Mouse (Mus musculus) heart, embryonic 10.5 days (tissue): ENCODE measurements around the gene Dolpp1. TPM values are rescaled to one million over a fixed set of nuclear protein-coding genes. Genes with fewer than 3 reads are reported as not detected.

Experiments
- DNase-seq: peaks from one replicate; pipeline ENCODE4 v3.0.0-alpha.2; 2017; ENCODE audit warnings: low spot score
- H3K27ac ChIP-seq: fragments of 300-500 bp; sonication (generic); 2 replicates; pipeline ENCODE4 v1.5.1; 2016; ENCODE audit warnings: mild to moderate bottlenecking
- H3K27me3 ChIP-seq: fragments of 300-500 bp; sonication (generic); 2 replicates; pipeline ENCODE4 v1.6.1; 2016; ENCODE audit warnings: mild to moderate bottlenecking; ENCODE audit not compliant: poor library complexity, insufficient read depth, severe bottlenecking
- H3K36me3 ChIP-seq: fragments of 300-500 bp; sonication (generic); 2 replicates; pipeline ENCODE4 v1.6.1; 2016; ENCODE audit warnings: mild to moderate bottlenecking, moderate library complexity
- H3K4me1 ChIP-seq: fragments of 300-500 bp; sonication (generic); 2 replicates; pipeline ENCODE4 v1.6.1; 2016; ENCODE audit warnings: mild to moderate bottlenecking
- H3K4me3 ChIP-seq: fragments of 300-500 bp; sonication (generic); 2 replicates; pipeline ENCODE4 v1.5.1; 2016; ENCODE audit warnings: mild to moderate bottlenecking, moderate library complexity
- H3K9me3 ChIP-seq: fragments of 300-500 bp; sonication (generic); 2 replicates; pipeline ENCODE4 v1.6.1; 2016; ENCODE audit warnings: mild to moderate bottlenecking, moderate library complexity
- WGBS: fragments of 180-500 bp; shearing (Covaris S2); methylation state at CpG from one replicate; pipeline ENCODE4 v1.1.7; 2016; 5-methylcytosine and 5-hydroxymethylcytosine counted together
- polyA plus RNA-seq: library from polyadenylated mRNA; unstranded; fragments of >200 nt; fragmentation: Nextera tagmentation; extraction: Ambion mirVana; gene quantifications from 2 replicates; pipeline ENCODE4 v1.2.1, GENCODE M21; 2016

The Dolpp1 gene
- polyA plus RNA-seq, 1 experiment from 2014 or later = 36.1 TPM

- peaks cover 7% of the 10 kb centered on the region; the same call in 1 of the 2 replicates for H3K4me1 ChIP-seq
- 75% methylated on average over 5 of the region's 5 CpGs for WGBS
- H3K4me3 ChIP-seq = no peak overlapping the region
- H3K27me3 ChIP-seq = no peaks in the 10 kb centered on the region
- H3K27ac ChIP-seq = no peak overlapping the region
- H3K9me3 ChIP-seq = no peaks in the 10 kb centered on the region
- DNase-seq = no peak
- peaks cover 60% of the 10 kb centered on the region for H3K36me3 ChIP-seq
Observed at GRCm38 (mm10) chr2:30384814-30385213, 7.2 kb upstream of the Dolpp1 start.

GRCm38 (mm10) chr2:30385591-30385990 is 6.5 kb upstream of the Dolpp1 start:
- Histone ChIP-seq H3K36me3 (peaks cover 53% of the 10 kb centered on the region), H3K27ac (no peak overlapping the region), H3K9me3 (no peaks in the 10 kb centered on the region), H3K4me3 (no peak overlapping the region), H3K4me1 (peaks cover 1% of the 10 kb centered on the region; the same call in 1 of the 2 replicates), H3K27me3 (no peaks in the 10 kb centered on the region)
- no peak for DNase-seq
- 87% methylated on average over 4 of the region's 4 CpGs for WGBS

DNA sequence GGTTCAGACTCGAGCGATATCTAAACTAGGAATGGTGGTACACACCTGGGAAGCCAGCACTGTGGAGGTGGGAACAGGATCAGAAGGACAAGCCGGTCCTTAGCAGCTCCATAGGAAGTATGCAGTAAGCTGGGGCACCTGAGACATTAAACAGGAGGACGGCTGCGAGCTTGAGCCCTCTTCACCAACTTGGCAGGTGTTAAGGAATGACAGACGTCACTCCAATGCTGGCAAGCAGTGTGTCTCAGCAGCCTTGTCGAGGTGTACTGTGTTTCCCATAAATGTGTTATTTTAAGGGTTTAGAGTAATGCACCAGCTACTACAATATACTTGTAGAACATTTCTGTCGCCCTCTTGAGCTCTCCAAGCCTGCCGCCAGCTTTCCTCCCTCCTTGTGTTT is 5.1 kb upstream of the Dolpp1 start:
- H3K27me3 ChIP-seq = no peaks in the 10 kb centered on the region
- peaks cover 12% of the 10 kb centered on the region; the same call in 1 of the 2 replicates for H3K4me1 ChIP-seq
- DNase-seq = no peak
- H3K27ac ChIP-seq = no peak overlapping the region
- peaks cover 39% of the 10 kb centered on the region for H3K36me3 ChIP-seq
- no peak overlapping the region for H3K4me3 ChIP-seq
- H3K9me3 ChIP-seq = no peaks in the 10 kb centered on the region
- WGBS = 82% methylated on average over 9 of the region's 9 CpGs

DNA sequence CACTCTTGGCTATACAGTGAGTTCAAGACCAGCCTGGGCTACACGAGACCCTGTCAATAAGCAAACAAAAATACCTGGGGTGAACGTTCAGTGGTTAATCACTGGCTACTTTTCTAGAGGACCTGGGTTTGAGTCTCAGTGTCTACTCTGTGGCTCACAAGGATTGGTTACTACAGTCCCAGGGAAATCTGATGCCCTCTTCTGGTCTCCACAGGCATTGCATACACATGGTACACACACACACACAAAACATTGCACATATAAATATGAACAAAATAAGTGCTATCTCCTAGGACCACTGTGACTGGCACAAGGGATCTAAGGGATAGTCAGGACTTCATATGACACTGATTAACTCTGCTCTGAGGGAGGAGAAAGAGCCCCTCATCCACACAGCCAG is 3.1 kb upstream of the Dolpp1 start:
- Histone ChIP-seq H3K36me3 (peaks cover 19% of the 10 kb centered on the region), H3K9me3 (no peaks in the 10 kb centered on the region), H3K4me1 (peaks cover 25% of the 10 kb centered on the region), H3K4me3 (no peak overlapping the region), H3K27ac (no peak overlapping the region), H3K27me3 (no peaks in the 10 kb centered on the region)
- 91% methylated on average over 2 of the region's 2 CpGs for WGBS
- no peak for DNase-seq

DNA sequence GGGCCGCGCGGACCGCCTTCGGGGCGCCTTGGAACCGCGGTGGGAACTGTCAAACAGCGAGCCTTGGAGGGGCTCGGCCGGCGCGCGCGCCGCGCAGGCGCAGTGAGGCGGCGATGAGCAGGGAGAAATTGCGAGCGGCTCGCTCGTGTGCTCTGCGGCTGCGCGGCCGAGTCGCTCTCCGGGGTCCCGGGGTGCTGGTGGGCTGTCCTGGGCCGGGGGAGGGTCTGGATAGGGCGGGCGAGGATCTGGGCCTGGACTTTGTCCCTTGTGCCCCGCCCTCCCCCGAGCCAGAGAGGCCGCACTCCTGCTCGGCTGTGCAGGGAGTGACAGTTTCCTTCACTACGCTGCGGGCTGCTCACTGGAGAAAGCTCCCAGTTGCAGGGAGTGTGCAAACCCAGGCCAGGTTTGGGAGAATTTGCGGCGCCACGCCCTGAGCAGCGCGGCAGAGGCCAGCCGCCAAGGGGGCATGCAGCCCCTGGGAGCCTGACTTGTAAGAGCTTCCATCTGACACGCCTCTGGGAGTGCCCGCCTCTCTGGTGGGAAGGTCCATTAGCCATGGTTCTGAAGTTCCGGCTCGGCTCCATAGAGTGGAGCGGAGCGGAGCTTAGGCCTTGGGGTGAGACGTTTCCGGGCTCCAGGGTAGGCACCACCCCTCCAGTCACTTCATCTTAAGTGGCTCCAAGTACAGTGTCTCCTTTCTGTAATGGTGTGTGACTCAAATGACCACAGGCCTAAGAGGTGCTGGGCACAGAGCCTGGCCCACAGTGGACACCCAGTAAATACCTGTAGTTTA is 719 bp downstream of the Dolpp1 start:
- H3K4me3 ChIP-seq = peak overlapping the region; percentile 84
- peak; percentile 83 for DNase-seq
- WGBS = under 1% methylated on average over 54 of the region's 54 CpGs
- peaks cover 27% of the 10 kb centered on the region for H3K36me3 ChIP-seq
- H3K4me1 ChIP-seq = peaks cover 29% of the 10 kb centered on the region
- peak overlapping the region; percentile 91 for H3K27ac ChIP-seq
- H3K9me3 ChIP-seq = no peaks in the 10 kb centered on the region
- H3K27me3 ChIP-seq = no peaks in the 10 kb centered on the region

- DNase-seq = no peak
- WGBS = 63% methylated on average over 1 of the region's 1 CpGs
- H3K27ac ChIP-seq = peak overlapping the region; percentile 91
Observed at GRCm38 (mm10) chr2:30393370-30393656, 1.3 kb downstream of the Dolpp1 start.

GRCm38 (mm10) chr2:30395757-30396156 is 3.7 kb downstream of the Dolpp1 start:
- no peak for DNase-seq
- H3K9me3 ChIP-seq = no peaks in the 10 kb centered on the region
- H3K27me3 ChIP-seq = no peaks in the 10 kb centered on the region
- no peak overlapping the region for H3K4me3 ChIP-seq
- peaks cover 46% of the 10 kb centered on the region for H3K4me1 ChIP-seq
- WGBS = 88% methylated on average over 7 of the region's 7 CpGs
- peaks cover 57% of the 10 kb centered on the region for H3K36me3 ChIP-seq
- H3K27ac ChIP-seq = no peak overlapping the region

More at GRCm38 (mm10) chr2:30393370-30393656, 1.3 kb downstream of the Dolpp1 start:
- Histone ChIP-seq H3K9me3 (no peaks in the 10 kb centered on the region), H3K27me3 (no peaks in the 10 kb centered on the region), H3K36me3 (peaks cover 32% of the 10 kb centered on the region), H3K4me1 (peaks cover 33% of the 10 kb centered on the region), H3K4me3 (peak overlapping the region; percentile 84)

GRCm38 (mm10) chr2:30396246-30396645 is 4.2 kb downstream of the Dolpp1 start:
- 77% methylated on average over 7 of the region's 7 CpGs for WGBS
- no peaks in the 10 kb centered on the region for H3K9me3 ChIP-seq
- DNase-seq = no peak
- H3K27ac ChIP-seq = no peak overlapping the region
- H3K4me3 ChIP-seq = no peak overlapping the region
- peaks cover 41% of the 10 kb centered on the region for H3K4me1 ChIP-seq
- H3K36me3 ChIP-seq = peaks cover 62% of the 10 kb centered on the region
- H3K27me3 ChIP-seq = no peaks in the 10 kb centered on the region

DNA sequence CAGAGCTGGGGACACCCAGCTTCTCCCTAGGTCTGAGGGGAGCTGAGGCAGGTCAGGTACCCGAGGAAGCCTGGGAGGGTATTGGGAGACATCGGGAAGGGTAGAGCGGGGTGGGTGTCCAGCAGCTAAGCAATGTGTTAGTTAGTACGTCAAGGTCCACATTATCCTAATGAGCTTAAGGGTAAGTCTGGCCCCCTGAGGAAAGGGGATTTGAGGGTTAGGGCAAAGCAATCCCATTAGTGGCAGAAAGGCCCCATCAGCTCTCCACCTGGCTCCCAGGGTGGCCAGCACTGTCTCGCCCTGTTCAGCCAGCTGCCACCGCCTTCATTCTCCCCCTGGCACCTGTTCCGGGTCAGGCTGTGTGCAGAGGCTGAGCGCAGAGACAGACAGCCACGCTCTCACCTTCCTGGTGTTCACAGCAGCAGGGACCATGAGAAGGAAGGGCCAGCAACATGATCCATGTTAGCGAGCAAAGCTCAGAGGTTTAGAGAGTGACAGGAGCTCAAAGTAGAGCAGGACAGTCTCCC is 6.0 kb downstream of the Dolpp1 start:
- DNase-seq = no peak
- Histone ChIP-seq H3K36me3 (peaks cover 80% of the 10 kb centered on the region), H3K27ac (0 out of 2 replicates have a peak overlapping the region, but pooled peaks have one; percentile 24), H3K27me3 (no peaks in the 10 kb centered on the region), H3K4me1 (peaks cover 33% of the 10 kb centered on the region), H3K9me3 (no peaks in the 10 kb centered on the region), H3K4me3 (no peak overlapping the region)
- 83% methylated on average over 10 of the region's 10 CpGs for WGBS

GRCm38 (mm10) chr2:30399191-30400171 is 7.4 kb downstream of the Dolpp1 start:
- Histone ChIP-seq H3K27me3 (no peaks in the 10 kb centered on the region), H3K4me1 (peaks cover 20% of the 10 kb centered on the region), H3K27ac (peak overlapping the region; percentile 69; the same call in 1 of the 2 replicates), H3K4me3 (no peak overlapping the region), H3K36me3 (peaks cover 92% of the 10 kb centered on the region), H3K9me3 (no peaks in the 10 kb centered on the region)
- WGBS = 66% methylated on average over 20 of the region's 20 CpGs
- DNase-seq = no peak

DNA sequence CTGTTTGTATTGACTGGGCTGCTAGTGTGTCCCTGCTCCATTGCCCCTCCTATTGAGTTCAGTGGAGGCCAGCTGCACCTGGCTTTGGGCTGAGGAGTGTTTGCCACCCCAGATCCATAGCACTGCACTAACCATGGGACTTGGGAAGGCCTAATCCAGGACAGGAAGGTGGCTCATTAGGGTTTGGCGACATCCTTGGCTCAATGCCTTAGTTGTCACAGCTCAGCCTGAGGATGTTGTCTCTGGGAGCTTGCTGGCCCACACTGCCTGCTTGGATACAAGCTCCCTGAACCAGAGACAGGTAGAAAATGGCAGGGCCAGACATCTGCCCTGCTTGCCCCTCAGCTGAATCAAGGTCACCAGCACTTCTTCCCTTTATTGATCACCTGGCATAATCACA is 9.5 kb downstream of the Dolpp1 start:
- H3K36me3 ChIP-seq = peaks cover 98% of the 10 kb centered on the region
- H3K27me3 ChIP-seq = no peaks in the 10 kb centered on the region
- 82% methylated on average over 1 of the region's 1 CpGs for WGBS
- no peaks in the 10 kb centered on the region for H3K9me3 ChIP-seq
- no peak overlapping the region for H3K27ac ChIP-seq
- H3K4me3 ChIP-seq = no peak overlapping the region
- peaks cover 20% of the 10 kb centered on the region for H3K4me1 ChIP-seq
- DNase-seq = no peak

GRCm38 (mm10) chr2:30402351-30402826 is 10.3 kb downstream of the Dolpp1 start:
- peaks cover 20% of the 10 kb centered on the region for H3K4me1 ChIP-seq
- no peaks in the 10 kb centered on the region for H3K9me3 ChIP-seq
- no peak overlapping the region; the same call in 1 of the 2 replicates for H3K27ac ChIP-seq
- WGBS = 90% methylated on average over 9 of the region's 9 CpGs
- peaks cover 98% of the 10 kb centered on the region for H3K36me3 ChIP-seq
- H3K4me3 ChIP-seq = no peak overlapping the region
- H3K27me3 ChIP-seq = no peaks in the 10 kb centered on the region
- no peak for DNase-seq
